In genomic region chr8:123382516-123382915, GRCm38 (mm10) we compare ENCODE assay signal across 28 mouse cellular contexts. TPM values are rescaled to one million over a fixed set of nuclear protein-coding genes. Genes with fewer than 3 reads are reported as not detected.
"Had no signal": no experiment of that assay in that cellular context is flagged by ENCODE, and none has a peak within 500 bp of the region (broad histone marks: within the 10 kb centered on the region; RNA-seq: fewer than 3 reads in every experiment).

No protein-coding gene starts in this region.

- H3K4me3 ChIP-seq: gastrocnemius, adult 2 months; heart, embryonic 10.5 days; heart, embryonic 12.5 days; hindbrain, embryonic 10.5 days; hindbrain, embryonic 12.5 days; intestine, embryonic 15.5 days; kidney, embryonic 15.5 days; layer of hippocampus, adult 2 months; left cerebral cortex, adult 2 months; limb, embryonic 10.5 days; limb, embryonic 12.5 days; liver, embryonic 13.5 days had no signal

- DNase-seq: gastrocnemius, adult 2 months; gastrocnemius, postnatal 10 days; gastrocnemius, postnatal 25 days; heart, postnatal 14 days; heart, postnatal 36 days; kidney, adult 18-20 months; kidney, adult 8-10 months; kidney, postnatal 4 days; liver; liver, embryonic 13.5 days had no signal

- ATAC-seq: hindbrain, embryonic 16.5 days; inflammation-experienced regulatory T-cells, adult 6 months; intestine, embryonic 15.5 days; intestine, postnatal 0 days had no signal

- H3K27ac ChIP-seq: gastrocnemius, adult 2 months; heart, embryonic 10.5 days; hindbrain, embryonic 10.5 days; hindbrain, embryonic 12.5 days; hindbrain, embryonic 14.5 days; intestine, embryonic 15.5 days; kidney, embryonic 15.5 days; kidney, postnatal 0 days; layer of hippocampus, adult 2 months; left cerebral cortex, adult 2 months; limb, embryonic 10.5 days; limb, embryonic 12.5 days; liver, embryonic 13.5 days had no signal

- H3K9ac ChIP-seq: heart, embryonic 12.5 days; hindbrain, embryonic 12.5 days; hindbrain, embryonic 14.5 days; intestine, embryonic 15.5 days; kidney, embryonic 15.5 days; limb, embryonic 12.5 days; liver, embryonic 13.5 days had no signal

- H3K27me3 ChIP-seq: heart, embryonic 12.5 days; hindbrain, embryonic 12.5 days; intestine, embryonic 15.5 days; kidney, embryonic 15.5 days; limb, embryonic 12.5 days; liver, embryonic 13.5 days had no signal

- H3K4me1 ChIP-seq: heart, embryonic 10.5 days; heart, embryonic 12.5 days; hindbrain, embryonic 10.5 days; hindbrain, embryonic 12.5 days; intestine, embryonic 15.5 days; kidney, embryonic 15.5 days; limb, embryonic 10.5 days; limb, embryonic 12.5 days; liver, embryonic 13.5 days had no signal

RNA-seq across cellular contexts. Expression of gene Mc1r, which starts 24.4 kb away (rescaled TPM):
- total RNA-seq: gastrocnemius, adult 2 months; gastrocnemius, postnatal 10 days; gastrocnemius, postnatal 25 days; gastrocnemius, postnatal 4 days; heart, adult 8-10 months; heart, postnatal 14 days; heart, postnatal 36 days; layer of hippocampus, adult 2 months had no signal
- polyA plus RNA-seq: heart, embryonic 10.5 days; heart, embryonic 12.5 days; inflammation-experienced regulatory T-cells, adult 6 months; intestine, postnatal 0 days; kidney, embryonic 15.5 days; kidney, postnatal 0 days; limb, embryonic 10.5 days; limb, embryonic 12.5 days; liver, embryonic 13.5 days had no signal

RNA-seq across cellular contexts. Expression of gene Tubb3, which starts 28.7 kb away (rescaled TPM):
- total RNA-seq: gastrocnemius, adult 2 months; gastrocnemius, postnatal 25 days; granulocyte monocyte progenitor cell, adult 5-6 weeks had no signal

RNA-seq across cellular contexts. Expression of gene Spire2, which starts 50.0 kb away (rescaled TPM):
- total RNA-seq: gastrocnemius, adult 2 months; granulocyte monocyte progenitor cell, adult 5-6 weeks had no signal
- polyA plus RNA-seq: inflammation-experienced regulatory T-cells, adult 6 months had no signal
